Mouse (Mus musculus): Measurements from ENCODE around the gene Gstt2. TPM values are rescaled to one million over a fixed set of nuclear protein-coding genes. Genes with fewer than 3 reads are reported as not detected.

Gstt2 gene
- total RNA-seq, 1 experiment, result 17.8 TPM

- TF ChIP-seq ZC3H11A (IDR thresholded peaks at IDR 0.05; ENCODE audit: borderline replicate concordance, low read depth, low read length), result no peak
- no peak for TF ChIP-seq CHD2 (IDR thresholded peaks at IDR 0.05; ENCODE audit: low read depth, low read length)
- no peak for TF ChIP-seq HCFC1 (IDR thresholded peaks at IDR 0.05; ENCODE audit: borderline replicate concordance, insufficient read depth, low read length)
- no peak for TF ChIP-seq MAFK (IDR thresholded peaks at IDR 0.05; ENCODE audit: insufficient read depth, low read depth, low read length)
- no peak for TF ChIP-seq ZNF384 (IDR thresholded peaks at IDR 0.05; ENCODE audit: low read depth, low read length)
- no peak overlapping the region for H3K9ac ChIP-seq (ENCODE audit: insufficient read depth, low read depth, low read length, poor library complexity, severe bottlenecking)
- peaks cover 26% of the 10 kb centered on the region for H3K36me3 ChIP-seq (ENCODE audit: control insufficient read depth, insufficient read depth, low read length, poor library complexity, severe bottlenecking)
- H3K4me1 ChIP-seq (ENCODE audit: control insufficient read depth in 2 of 2, insufficient read depth in 2 of 2, low read length in 2 of 2, poor library complexity in 1 of 2), result peaks cover 2 to 46% of the 10 kb centered on the region in 2 experiments; a peak in 3 of 4 replicates
- no peak overlapping the region for H3K27ac ChIP-seq (ENCODE audit: insufficient read depth, low read depth, low read length, poor library complexity, severe bottlenecking)
- no peaks in the 10 kb centered on the region for H3K9me3 ChIP-seq (ENCODE audit: control insufficient read depth, insufficient read depth, low read depth, low read length)
- in situ Hi-C loops (cut with MboI; ENCODE audit: low sequenced_read_pairs in 2 of 2, unreplicated experiment in 2 of 2), result no loop called here
- no peak for DNase-seq (ENCODE audit: low read depth, low spot score)
- no peak overlapping the region for H3K4me3 ChIP-seq (ENCODE audit: insufficient read depth in 1 of 2, low read depth in 1 of 2, low read length in 2 of 2, poor library complexity in 1 of 2, severe bottlenecking in 1 of 2)
Observed at GRCm38 (mm10) chr10:75854096-75854495, 16.9 kb upstream of the Gstt2 start.

- no peak overlapping the region for H3K4me3 ChIP-seq (ENCODE audit: insufficient read depth in 1 of 2, low read depth in 1 of 2, low read length in 2 of 2, poor library complexity in 1 of 2, severe bottlenecking in 1 of 2)
- in situ Hi-C loops (cut with MboI; ENCODE audit: low sequenced_read_pairs in 2 of 2, unreplicated experiment in 2 of 2), result no loop called here
- no peaks in the 10 kb centered on the region for H3K9me3 ChIP-seq (ENCODE audit: control insufficient read depth, insufficient read depth, low read depth, low read length)
- TF ChIP-seq HCFC1 (IDR thresholded peaks at IDR 0.05; ENCODE audit: borderline replicate concordance, insufficient read depth, low read length) (no peak), CHD2 (IDR thresholded peaks at IDR 0.05; ENCODE audit: low read depth, low read length) (no peak), ZNF384 (IDR thresholded peaks at IDR 0.05; ENCODE audit: low read depth, low read length) (peak; percentile 98), MAFK (IDR thresholded peaks at IDR 0.05; ENCODE audit: insufficient read depth, low read depth, low read length) (no peak), ZC3H11A (IDR thresholded peaks at IDR 0.05; ENCODE audit: borderline replicate concordance, low read depth, low read length) (peak; percentile 51; the same call in 1 of the 2 replicates)
- H3K27ac ChIP-seq (ENCODE audit: insufficient read depth, low read depth, low read length, poor library complexity, severe bottlenecking), result no peak overlapping the region
- no peak overlapping the region for H3K9ac ChIP-seq (ENCODE audit: insufficient read depth, low read depth, low read length, poor library complexity, severe bottlenecking)
- DNase-seq (ENCODE audit: low read depth, low spot score), result peak; percentile 91
- H3K4me1 ChIP-seq (ENCODE audit: control insufficient read depth in 2 of 2, insufficient read depth in 2 of 2, low read length in 2 of 2, poor library complexity in 1 of 2), result peaks cover 2 to 48% of the 10 kb centered on the region in 2 experiments; a peak in 3 of 4 replicates
- peaks cover 19% of the 10 kb centered on the region for H3K36me3 ChIP-seq (ENCODE audit: control insufficient read depth, insufficient read depth, low read length, poor library complexity, severe bottlenecking)
Observed at GRCm38 (mm10) chr10:75853452-75853851, 16.2 kb upstream of the Gstt2 start.

- no peaks in the 10 kb centered on the region for H3K9me3 ChIP-seq (ENCODE audit: control insufficient read depth, insufficient read depth, low read depth, low read length)
- H3K27ac ChIP-seq (ENCODE audit: insufficient read depth, low read depth, low read length, poor library complexity, severe bottlenecking), result no peak overlapping the region
- peaks cover 12% of the 10 kb centered on the region for H3K36me3 ChIP-seq (ENCODE audit: control insufficient read depth, insufficient read depth, low read length, poor library complexity, severe bottlenecking)
- H3K4me3 ChIP-seq (ENCODE audit: insufficient read depth in 1 of 2, low read depth in 1 of 2, low read length in 2 of 2, poor library complexity in 1 of 2, severe bottlenecking in 1 of 2), result no peak overlapping the region
- H3K9ac ChIP-seq (ENCODE audit: insufficient read depth, low read depth, low read length, poor library complexity, severe bottlenecking), result no peak overlapping the region
- TF ChIP-seq MAFK (IDR thresholded peaks at IDR 0.05; ENCODE audit: insufficient read depth, low read depth, low read length) (no peak), ZNF384 (IDR thresholded peaks at IDR 0.05; ENCODE audit: low read depth, low read length) (no peak), ZC3H11A (IDR thresholded peaks at IDR 0.05; ENCODE audit: borderline replicate concordance, low read depth, low read length) (no peak), HCFC1 (IDR thresholded peaks at IDR 0.05; ENCODE audit: borderline replicate concordance, insufficient read depth, low read length) (no peak), CHD2 (IDR thresholded peaks at IDR 0.05; ENCODE audit: low read depth, low read length) (no peak)
- DNase-seq (ENCODE audit: low read depth, low spot score), result no peak
- peaks cover 5 to 47% of the 10 kb centered on the region in 2 experiments for H3K4me1 ChIP-seq (ENCODE audit: control insufficient read depth in 2 of 2, insufficient read depth in 2 of 2, low read length in 2 of 2, poor library complexity in 1 of 2)
- in situ Hi-C loops (cut with MboI; ENCODE audit: low sequenced_read_pairs in 2 of 2, unreplicated experiment in 2 of 2), result no loop called here
Observed at GRCm38 (mm10) chr10:75852539-75853125, 15.4 kb upstream of the Gstt2 start.

- no peaks in the 10 kb centered on the region for H3K9me3 ChIP-seq (ENCODE audit: control insufficient read depth, insufficient read depth, low read depth, low read length)
- H3K4me1 ChIP-seq (ENCODE audit: control insufficient read depth in 2 of 2, insufficient read depth in 2 of 2, low read length in 2 of 2, poor library complexity in 1 of 2), result peaks cover 5 to 43% of the 10 kb centered on the region in 2 experiments
- no peak for DNase-seq (ENCODE audit: low read depth, low spot score)
- TF ChIP-seq MAFK (IDR thresholded peaks at IDR 0.05; ENCODE audit: insufficient read depth, low read depth, low read length) (no peak), ZNF384 (IDR thresholded peaks at IDR 0.05; ENCODE audit: low read depth, low read length) (no peak), CHD2 (IDR thresholded peaks at IDR 0.05; ENCODE audit: low read depth, low read length) (no peak), ZC3H11A (IDR thresholded peaks at IDR 0.05; ENCODE audit: borderline replicate concordance, low read depth, low read length) (no peak), HCFC1 (IDR thresholded peaks at IDR 0.05; ENCODE audit: borderline replicate concordance, insufficient read depth, low read length) (no peak)
- H3K4me3 ChIP-seq (ENCODE audit: insufficient read depth in 1 of 2, low read depth in 1 of 2, low read length in 2 of 2, poor library complexity in 1 of 2, severe bottlenecking in 1 of 2), result no peak overlapping the region
- peaks cover 3% of the 10 kb centered on the region for H3K36me3 ChIP-seq (ENCODE audit: control insufficient read depth, insufficient read depth, low read length, poor library complexity, severe bottlenecking)
- in situ Hi-C loops (cut with MboI; ENCODE audit: low sequenced_read_pairs in 2 of 2, unreplicated experiment in 2 of 2), result no loop called here
- peak overlapping the region; percentile 79 for H3K27ac ChIP-seq (ENCODE audit: insufficient read depth, low read depth, low read length, poor library complexity, severe bottlenecking)
- no peak overlapping the region; the same call in 1 of the 2 replicates for H3K9ac ChIP-seq (ENCODE audit: insufficient read depth, low read depth, low read length, poor library complexity, severe bottlenecking)
Observed at GRCm38 (mm10) chr10:75851681-75852080, 14.5 kb upstream of the Gstt2 start.

Measured in ES-E14 (cell line).